Mouse (Mus musculus): ENCODE measurements around the gene Hnrnpl. TPM values are rescaled to one million over a fixed set of nuclear protein-coding genes. Genes with fewer than 3 reads are reported as not detected.

Hnrnpl gene
- total and polyA plus RNA-seq, 3 experiments = 296 to 645 (median 371) TPM

GRCm38 (mm10) chr7:28785161-28785560 is 23.2 kb upstream of the Hnrnpl start:
- Histone ChIP-seq H3K4me2 (ENCODE audit: insufficient read depth, low read depth, poor library complexity, severe bottlenecking) (no peak overlapping the region), H3K9me3 (replicated peaks; ENCODE audit: low read length) (no peaks in the 10 kb centered on the region), H3K27me3 (replicated peaks) (no peaks in the 10 kb centered on the region), H3K79me2 (replicated peaks; ENCODE audit: control insufficient read depth, extremely low read depth, insufficient read depth, poor library complexity, severe bottlenecking) (no peaks in the 10 kb centered on the region), H3K4me3 (replicated peaks in 1 of 3; ENCODE audit: low read depth in 2 of 3, low read length in 2 of 3, poor library complexity in 1 of 3) (no peak overlapping the region), H3K36me3 (replicated peaks in 1 of 2; ENCODE audit: control insufficient read depth in 1 of 2, insufficient read depth in 1 of 2, low read length in 1 of 2) (peaks cover 19 to 61% of the 10 kb centered on the region in 2 experiments), H3K4me1 (ENCODE audit: control insufficient read depth in 1 of 2, insufficient read depth in 2 of 2) (peaks cover 47 to 96% of the 10 kb centered on the region in 2 experiments), H3K9ac (ENCODE audit: insufficient read depth, low read depth) (no peak overlapping the region), H3K27ac (ENCODE audit: insufficient read depth, low read depth) (no peak overlapping the region)
- in situ Hi-C loops (cut with MboI; ENCODE audit: low pct_ligation_motif_present, low pct_unique_long_range_greater_than_20kb, low sequenced_read_pairs) = loop anchor here (25.0 kb wide), 1 partner anchor 252 kb away; no protein-coding TSS in a partner anchor
- no peak for DNase-seq (ENCODE audit: extremely low read depth)
- dilution Hi-C loops (cut with MboI; ENCODE audit: extremely low pct_ligation_motif_present, extremely low pct_unique_long_range_greater_than_20kb, low sequenced_read_pairs) = no loop called here
- TF ChIP-seq RAD21 (IDR thresholded peaks at IDR 0.05; ENCODE audit: low read depth, low read length) (no peak), EP300 (IDR thresholded peaks at IDR 0.05; ENCODE audit: low read length) (no peak), ZC3H11A (IDR thresholded peaks at IDR 0.05; ENCODE audit: low read depth, low read length) (no peak), NRF1 (IDR thresholded peaks at IDR 0.05; ENCODE audit: low read depth, low read length) (no peak), ZNF384 (IDR thresholded peaks at IDR 0.05; ENCODE audit: low read depth, low read length) (no peak), MEF2A (IDR thresholded peaks at IDR 0.05; ENCODE audit: borderline replicate concordance, low read depth, low read length) (no peak), NELFE (IDR thresholded peaks at IDR 0.05; ENCODE audit: low read depth, low read length) (no peak), ELF1 (IDR thresholded peaks at IDR 0.05; ENCODE audit: low read depth, low read length) (no peak), CHD2 (IDR thresholded peaks at IDR 0.05; ENCODE audit: low read length) (no peak), MAFK (IDR thresholded peaks at IDR 0.05; ENCODE audit: insufficient replicate concordance, low read length) (no peak), JUN (IDR thresholded peaks at IDR 0.05; ENCODE audit: insufficient read depth, low read depth, low read length) (no peak), CHD1 (IDR thresholded peaks at IDR 0.05; ENCODE audit: low read depth, low read length) (no peak)

GRCm38 (mm10) chr7:28787884-28788283 is 20.5 kb upstream of the Hnrnpl start:
- Histone ChIP-seq H3K27me3 (replicated peaks) (no peaks in the 10 kb centered on the region), H3K4me2 (ENCODE audit: insufficient read depth, low read depth, poor library complexity, severe bottlenecking) (peak overlapping the region; percentile 69), H3K9ac (ENCODE audit: insufficient read depth, low read depth) (peak overlapping the region; percentile 40), H3K79me2 (replicated peaks; ENCODE audit: control insufficient read depth, extremely low read depth, insufficient read depth, poor library complexity, severe bottlenecking) (no peaks in the 10 kb centered on the region), H3K9me3 (replicated peaks; ENCODE audit: low read length) (no peaks in the 10 kb centered on the region), H3K27ac (ENCODE audit: insufficient read depth, low read depth) (peak overlapping the region; percentile 92), H3K4me3 (replicated peaks in 1 of 3; ENCODE audit: low read depth in 2 of 3, low read length in 2 of 3, poor library complexity in 1 of 3) (peak overlapping the region; percentile 8 to 30 (median 19)), H3K4me1 (ENCODE audit: control insufficient read depth in 1 of 2, insufficient read depth in 2 of 2) (peaks cover 44 to 96% of the 10 kb centered on the region in 2 experiments), H3K36me3 (replicated peaks in 1 of 2; ENCODE audit: control insufficient read depth in 1 of 2, insufficient read depth in 1 of 2, low read length in 1 of 2) (peaks cover 19 to 50% of the 10 kb centered on the region in 2 experiments)
- TF ChIP-seq NRF1 (IDR thresholded peaks at IDR 0.05; ENCODE audit: low read depth, low read length) = 0 out of 2 replicates have a peak, but pooled peaks have one; percentile 7
- 0 out of 2 replicates have a peak, but pooled peaks have one; percentile 9 for TF ChIP-seq TCF12 (IDR thresholded peaks at IDR 0.05; ENCODE audit: low read depth, low read length)
- TF ChIP-seq ZMIZ1 (IDR thresholded peaks at IDR 0.05; ENCODE audit: low read depth, low read length) = no peak
- no peak for TF ChIP-seq KAT2A (IDR thresholded peaks at IDR 0.05; ENCODE audit: insufficient replicate concordance, low read length)
- TF ChIP-seq E2F4 (IDR thresholded peaks at IDR 0.05; ENCODE audit: insufficient replicate concordance, low read depth, low read length) = no peak
- TF ChIP-seq BHLHE40 (IDR thresholded peaks at IDR 0.05; ENCODE audit: low read depth, low read length) = 0 out of 2 replicates have a peak, but pooled peaks have one; percentile 2
- 0 out of 2 replicates have a peak, but pooled peaks have one; percentile 58 for TF ChIP-seq UBTF (IDR thresholded peaks at IDR 0.05; ENCODE audit: low read depth, low read length)
- TF ChIP-seq POLR2A (IDR thresholded peaks at IDR 0.05; ENCODE audit: low read depth, low read length) = no peak; the same call in 1 of the 2 replicates
- no peak for TF ChIP-seq CHD2 (IDR thresholded peaks at IDR 0.05; ENCODE audit: low read length)
- dilution Hi-C loops (cut with MboI; ENCODE audit: extremely low pct_ligation_motif_present, extremely low pct_unique_long_range_greater_than_20kb, low sequenced_read_pairs) (no loop called here), in situ Hi-C loops (cut with MboI; ENCODE audit: low pct_ligation_motif_present, low pct_unique_long_range_greater_than_20kb, low sequenced_read_pairs) (loop anchor here (25.0 kb wide), 1 partner anchor 249 kb away; no protein-coding TSS in a partner anchor)
- DNase-seq (ENCODE audit: extremely low read depth) = no peak

Data from CH12.LX (cell line).